In genomic region chr1:132805543-132805942, GRCm38 (mm10) we compare ENCODE assay signal across 25 mouse cellular contexts.
DNase-seq lines count a peak whose midpoint lies in the region; ATAC-seq and TF ChIP-seq lines count a peak whose summit lies in the region.
"Had no signal": no experiment of that assay in that cellular context is flagged by ENCODE, and none has a peak within 500 bp of the region (broad histone marks: within the 10 kb centered on the region; RNA-seq: fewer than 3 reads in every experiment).

No protein-coding gene starts in this region.

- ATAC-seq in embryonic facial prominence, embryonic 14.5 days (ENCODE audit: low read depth): no peak
- ATAC-seq in hindbrain, postnatal 0 days: peak; percentile 27; the same call in 1 of the 2 replicates
- no peak for ATAC-seq in hindbrain, embryonic 12.5 days (ENCODE audit: low FRiP score)
- no peak for ATAC-seq in midbrain, embryonic 16.5 days
- ATAC-seq in midbrain, embryonic 15.5 days (replicated peaks): no peak
- ATAC-seq: forebrain, embryonic 14.5 days; lung, postnatal 0 days had no signal

- H3K27ac ChIP-seq in embryonic facial prominence, embryonic 14.5 days (replicated peaks; ENCODE audit: low read depth, low read length): no peak overlapping the region
- no peak overlapping the region for H3K27ac ChIP-seq in embryonic facial prominence, embryonic 10.5 days (replicated peaks)
- H3K27ac ChIP-seq in hindbrain, postnatal 0 days: no peak overlapping the region
- no peak overlapping the region for H3K27ac ChIP-seq in hindbrain, embryonic 12.5 days
- 0 out of 2 replicates have a peak overlapping the region, but pooled peaks have one; percentile 2 for H3K27ac ChIP-seq in midbrain, embryonic 16.5 days (ENCODE audit: low read length)
- H3K27ac ChIP-seq in midbrain, embryonic 15.5 days: no peak overlapping the region
- H3K27ac ChIP-seq: hindbrain, embryonic 10.5 days; limb, embryonic 13.5 days; liver, embryonic 13.5 days had no signal

- peak; percentile 48 for DNase-seq in embryonic facial prominence, embryonic 14.5 days (ENCODE audit: low spot score)
- no peak for DNase-seq in embryonic facial prominence, embryonic 10.5 days (ENCODE audit: low spot score)
- DNase-seq in hindbrain, postnatal 0 days (ENCODE audit: low spot score): no peak
- no peak for DNase-seq in cerebellum, adult 8-10 months
- DNase-seq: adrenal gland, adult 8-10 months; cerebellum, adult 11 months; cerebellum, adult 9-11 months; heart, postnatal 14 days; kidney, adult 11 months; kidney, postnatal 14 days; liver, embryonic 13.5 days; lung, adult 18-20 months; lung, postnatal 4 days; right cerebral cortex, adult 18-20 months; spleen, adult 18-20 months; thymus, postnatal 25 days had no signal

- no peak overlapping the region for H3K9ac ChIP-seq in embryonic facial prominence, embryonic 14.5 days (ENCODE audit: low read depth, low read length)
- H3K9ac ChIP-seq in hindbrain, postnatal 0 days (replicated peaks; ENCODE audit: low read length): no peak overlapping the region
- no peak overlapping the region for H3K9ac ChIP-seq in hindbrain, embryonic 12.5 days
- no peak overlapping the region for H3K9ac ChIP-seq in midbrain, embryonic 16.5 days (ENCODE audit: low read depth, low read length)
- H3K9ac ChIP-seq in midbrain, embryonic 15.5 days: no peak overlapping the region
- H3K9ac ChIP-seq: limb, embryonic 13.5 days; liver, embryonic 13.5 days had no signal

- no peak overlapping the region for H3K4me2 ChIP-seq in embryonic facial prominence, embryonic 14.5 days (ENCODE audit: low read depth, low read length)
- no peak overlapping the region for H3K4me2 ChIP-seq in hindbrain, postnatal 0 days (ENCODE audit: low read depth, low read length)
- no peak overlapping the region for H3K4me2 ChIP-seq in hindbrain, embryonic 12.5 days (replicated peaks)
- no peak overlapping the region for H3K4me2 ChIP-seq in midbrain, embryonic 16.5 days (ENCODE audit: low read length)
- H3K4me2 ChIP-seq in midbrain, embryonic 15.5 days: no peak overlapping the region
- H3K4me2 ChIP-seq: limb, embryonic 13.5 days; liver, embryonic 13.5 days had no signal

- TF ChIP-seq CTCF in hindbrain, postnatal 0 days (IDR thresholded peaks at IDR 0.05; ENCODE audit: low read depth): no peak

- 44% methylated on average over 9 of the region's 9 CpGs for WGBS in embryonic facial prominence, embryonic 14.5 days
- 56% methylated on average over 9 of the region's 9 CpGs for WGBS in embryonic facial prominence, embryonic 10.5 days
- WGBS in hindbrain, postnatal 0 days: 47% methylated on average over 9 of the region's 9 CpGs
- 62% methylated on average over 9 of the region's 9 CpGs for WGBS in hindbrain, embryonic 12.5 days
- 66% methylated on average over 9 of the region's 9 CpGs for WGBS in midbrain, embryonic 16.5 days
- WGBS in midbrain, embryonic 15.5 days: 54% methylated on average over 9 of the region's 9 CpGs

- no peaks in the 10 kb centered on the region for H3K9me3 ChIP-seq in embryonic facial prominence, embryonic 14.5 days (ENCODE audit: control insufficient read depth, low read length)
- no peaks in the 10 kb centered on the region for H3K9me3 ChIP-seq in embryonic facial prominence, embryonic 10.5 days
- H3K9me3 ChIP-seq in hindbrain, postnatal 0 days (ENCODE audit: low read length): no peaks in the 10 kb centered on the region
- no peaks in the 10 kb centered on the region for H3K9me3 ChIP-seq in hindbrain, embryonic 12.5 days (replicated peaks)
- no peaks in the 10 kb centered on the region for H3K9me3 ChIP-seq in midbrain, embryonic 16.5 days (replicated peaks; ENCODE audit: control insufficient read depth, low read length, poor library complexity, severe bottlenecking)
- no peaks in the 10 kb centered on the region for H3K9me3 ChIP-seq in midbrain, embryonic 15.5 days
- H3K9me3 ChIP-seq: G1E; hindbrain, embryonic 10.5 days; limb, embryonic 13.5 days; liver, embryonic 13.5 days; megakaryocyte, embryonic 14.5 days had no signal

- no peaks in the 10 kb centered on the region for H3K4me1 ChIP-seq in embryonic facial prominence, embryonic 14.5 days (ENCODE audit: control insufficient read depth, insufficient read depth, low read length)
- H3K4me1 ChIP-seq in embryonic facial prominence, embryonic 10.5 days: peaks cover 7% of the 10 kb centered on the region
- H3K4me1 ChIP-seq in hindbrain, postnatal 0 days (ENCODE audit: insufficient read depth, low read length): peaks cover 3% of the 10 kb centered on the region
- H3K4me1 ChIP-seq in hindbrain, embryonic 12.5 days: peaks cover 5% of the 10 kb centered on the region
- peaks cover 13% of the 10 kb centered on the region for H3K4me1 ChIP-seq in midbrain, embryonic 16.5 days (ENCODE audit: control insufficient read depth, insufficient read depth, low read length)
- peaks cover 14% of the 10 kb centered on the region for H3K4me1 ChIP-seq in midbrain, embryonic 15.5 days
- H3K4me1 ChIP-seq: limb, embryonic 13.5 days; liver, embryonic 13.5 days; megakaryocyte, embryonic 14.5 days had no signal

- H3K27me3 ChIP-seq in embryonic facial prominence, embryonic 14.5 days (replicated peaks; ENCODE audit: control insufficient read depth, insufficient read depth, low read length): 0 out of 2 replicates have a peak, but pooled peaks cover 2% of the 10 kb centered on the region
- peaks cover 41% of the 10 kb centered on the region for H3K27me3 ChIP-seq in embryonic facial prominence, embryonic 10.5 days (replicated peaks; ENCODE audit: low read depth, poor library complexity, severe bottlenecking)
- no peaks in the 10 kb centered on the region for H3K27me3 ChIP-seq in hindbrain, postnatal 0 days (ENCODE audit: insufficient read depth, low read length)
- H3K27me3 ChIP-seq in hindbrain, embryonic 12.5 days: 0 out of 2 replicates have a peak, but pooled peaks cover 3% of the 10 kb centered on the region
- H3K27me3 ChIP-seq in midbrain, embryonic 16.5 days (ENCODE audit: control insufficient read depth, insufficient read depth, low read depth, low read length): no peaks in the 10 kb centered on the region
- H3K27me3 ChIP-seq in midbrain, embryonic 15.5 days (replicated peaks): no peaks in the 10 kb centered on the region

- H3K36me3 ChIP-seq in embryonic facial prominence, embryonic 14.5 days (ENCODE audit: control insufficient read depth, insufficient read depth, low read length): no peaks in the 10 kb centered on the region
- H3K36me3 ChIP-seq in embryonic facial prominence, embryonic 10.5 days (replicated peaks): no peaks in the 10 kb centered on the region
- H3K36me3 ChIP-seq in hindbrain, postnatal 0 days (ENCODE audit: insufficient read depth, low read length): no peaks in the 10 kb centered on the region
- H3K36me3 ChIP-seq in hindbrain, embryonic 12.5 days: no peaks in the 10 kb centered on the region
- no peaks in the 10 kb centered on the region for H3K36me3 ChIP-seq in midbrain, embryonic 16.5 days (ENCODE audit: control insufficient read depth, insufficient read depth, low read length)
- no peaks in the 10 kb centered on the region for H3K36me3 ChIP-seq in midbrain, embryonic 15.5 days (replicated peaks)
- H3K36me3 ChIP-seq: G1E; hindbrain, embryonic 10.5 days; limb, embryonic 13.5 days; liver, embryonic 13.5 days had no signal

- no peak overlapping the region for H3K4me3 ChIP-seq in embryonic facial prominence, embryonic 14.5 days (ENCODE audit: low read depth, low read length)
- no peak overlapping the region for H3K4me3 ChIP-seq in embryonic facial prominence, embryonic 10.5 days
- no peak overlapping the region for H3K4me3 ChIP-seq in hindbrain, postnatal 0 days (ENCODE audit: low read length)
- no peak overlapping the region for H3K4me3 ChIP-seq in hindbrain, embryonic 12.5 days
- H3K4me3 ChIP-seq in midbrain, embryonic 16.5 days (ENCODE audit: low read depth, low read length): no peak overlapping the region
- no peak overlapping the region for H3K4me3 ChIP-seq in midbrain, embryonic 15.5 days
- H3K4me3 ChIP-seq: hindbrain, embryonic 10.5 days; limb, embryonic 13.5 days; liver, embryonic 13.5 days; megakaryocyte, embryonic 14.5 days had no signal
